Mouse (Mus musculus): ENCODE results near the gene Gm20388. TPM values are rescaled to one million over a fixed set of nuclear protein-coding genes. Genes with fewer than 3 reads are reported as not detected.

Gm20388 gene
- polyA plus RNA-seq, 1 experiment from 2014 or later: 47.1 TPM

- no peaks in the 10 kb centered on the region for H3K36me3 ChIP-seq (ENCODE audit: inconsistent target)
- peaks cover 95% of the 10 kb centered on the region for H3K79me2 ChIP-seq (ENCODE audit: inconsistent target)
- WGBS (ENCODE audit: missing documents): 100% methylated on average over 1 of the region's 1 CpGs
- no peak overlapping the region for H3K4me3 ChIP-seq (ENCODE audit: inconsistent target)
- no peak overlapping the region for H3K27ac ChIP-seq
Observed at GRCm38 (mm10) chr8:122935118-122935517, 3024.5 kb downstream of the Gm20388 start.

GRCm38 (mm10) chr8:122935912-122936311 is 3025.3 kb downstream of the Gm20388 start:
- Histone ChIP-seq H3K27ac (no peak overlapping the region), H3K79me2 (ENCODE audit: inconsistent target) (peaks cover 95% of the 10 kb centered on the region), H3K4me3 (ENCODE audit: inconsistent target) (no peak overlapping the region), H3K36me3 (ENCODE audit: inconsistent target) (no peaks in the 10 kb centered on the region)
- WGBS (ENCODE audit: missing documents): 100% methylated on average over 3 of the region's 3 CpGs

GRCm38 (mm10) chr8:122937545-122938053 is 3027.0 kb downstream of the Gm20388 start:
- Histone ChIP-seq H3K27ac (peak overlapping the region; percentile 28; the same call in 1 of the 2 replicates), H3K79me2 (ENCODE audit: inconsistent target) (peaks cover 95% of the 10 kb centered on the region), H3K36me3 (ENCODE audit: inconsistent target) (no peaks in the 10 kb centered on the region), H3K4me3 (ENCODE audit: inconsistent target) (no peak overlapping the region)
- 61% methylated on average over 2 of the region's 2 CpGs for WGBS (ENCODE audit: missing documents)

- no peak overlapping the region for H3K4me3 ChIP-seq (ENCODE audit: inconsistent target)
- no peaks in the 10 kb centered on the region for H3K36me3 ChIP-seq (ENCODE audit: inconsistent target)
- peak overlapping the region; percentile 28 for H3K27ac ChIP-seq
- WGBS (ENCODE audit: missing documents): 80% methylated on average over 3 of the region's 3 CpGs
- H3K79me2 ChIP-seq (ENCODE audit: inconsistent target): peaks cover 95% of the 10 kb centered on the region
Observed at GRCm38 (mm10) chr8:122938170-122938569, 3027.5 kb downstream of the Gm20388 start.

GRCm38 (mm10) chr8:122938591-122938990 is 3027.9 kb downstream of the Gm20388 start:
- Histone ChIP-seq H3K36me3 (ENCODE audit: inconsistent target) (no peaks in the 10 kb centered on the region), H3K27ac (peak overlapping the region; percentile 28; the same call in 1 of the 2 replicates), H3K79me2 (ENCODE audit: inconsistent target) (peaks cover 95% of the 10 kb centered on the region), H3K4me3 (ENCODE audit: inconsistent target) (no peak overlapping the region)
- WGBS (ENCODE audit: missing documents): 10% methylated on average over 4 of the region's 4 CpGs

- H3K79me2 ChIP-seq (ENCODE audit: inconsistent target): peaks cover 100% of the 10 kb centered on the region
- 72% methylated on average over 9 of the region's 9 CpGs for WGBS (ENCODE audit: missing documents)
- no peak overlapping the region for H3K27ac ChIP-seq
- H3K36me3 ChIP-seq (ENCODE audit: inconsistent target): no peaks in the 10 kb centered on the region
- no peak overlapping the region for H3K4me3 ChIP-seq (ENCODE audit: inconsistent target)
Observed at GRCm38 (mm10) chr8:122942803-122943713, 3032.4 kb downstream of the Gm20388 start.

GRCm38 (mm10) chr8:122945775-122946174 is 3035.1 kb downstream of the Gm20388 start:
- Histone ChIP-seq H3K4me3 (ENCODE audit: inconsistent target) (no peak overlapping the region), H3K36me3 (ENCODE audit: inconsistent target) (no peaks in the 10 kb centered on the region), H3K27ac (no peak overlapping the region), H3K79me2 (ENCODE audit: inconsistent target) (peaks cover 100% of the 10 kb centered on the region)
- WGBS (ENCODE audit: missing documents): 67% methylated on average over 2 of the region's 2 CpGs

GRCm38 (mm10) chr8:122949701-122950100 is 3039.1 kb downstream of the Gm20388 start:
- Histone ChIP-seq H3K79me2 (ENCODE audit: inconsistent target) (peaks cover 100% of the 10 kb centered on the region), H3K27ac (no peak overlapping the region), H3K36me3 (ENCODE audit: inconsistent target) (no peaks in the 10 kb centered on the region), H3K4me3 (ENCODE audit: inconsistent target) (no peak overlapping the region)
- WGBS (ENCODE audit: missing documents): 89% methylated on average over 5 of the region's 5 CpGs

GRCm38 (mm10) chr8:122951456-122951855 is 3040.8 kb downstream of the Gm20388 start:
- Histone ChIP-seq H3K79me2 (ENCODE audit: inconsistent target) (peaks cover 100% of the 10 kb centered on the region), H3K27ac (no peak overlapping the region), H3K36me3 (ENCODE audit: inconsistent target) (no peaks in the 10 kb centered on the region), H3K4me3 (ENCODE audit: inconsistent target) (no peak overlapping the region)
- WGBS (ENCODE audit: missing documents): 93% methylated on average over 5 of the region's 5 CpGs

- Histone ChIP-seq H3K4me3 (ENCODE audit: inconsistent target) (no peak overlapping the region), H3K27ac (no peak overlapping the region), H3K36me3 (ENCODE audit: inconsistent target) (no peaks in the 10 kb centered on the region), H3K79me2 (ENCODE audit: inconsistent target) (peaks cover 100% of the 10 kb centered on the region)
- 23% methylated on average over 6 of the region's 6 CpGs for WGBS (ENCODE audit: missing documents)
Observed at GRCm38 (mm10) chr8:122953028-122953427, 3042.4 kb downstream of the Gm20388 start.

- WGBS (ENCODE audit: missing documents): 71% methylated on average over 3 of the region's 3 CpGs
- Histone ChIP-seq H3K27ac (no peak overlapping the region), H3K36me3 (ENCODE audit: inconsistent target) (no peaks in the 10 kb centered on the region), H3K79me2 (ENCODE audit: inconsistent target) (peaks cover 100% of the 10 kb centered on the region), H3K4me3 (ENCODE audit: inconsistent target) (no peak overlapping the region)
Observed at GRCm38 (mm10) chr8:122954090-122954799, 3043.6 kb downstream of the Gm20388 start.

- Histone ChIP-seq H3K79me2 (ENCODE audit: inconsistent target) (peaks cover 100% of the 10 kb centered on the region), H3K4me3 (ENCODE audit: inconsistent target) (no peak overlapping the region), H3K27ac (no peak overlapping the region), H3K36me3 (ENCODE audit: inconsistent target) (no peaks in the 10 kb centered on the region)
Observed at GRCm38 (mm10) chr8:122955195-122955594, 3044.6 kb downstream of the Gm20388 start.

GRCm38 (mm10) chr8:122955997-122956396 is 3045.4 kb downstream of the Gm20388 start:
- Histone ChIP-seq H3K79me2 (ENCODE audit: inconsistent target) (peaks cover 100% of the 10 kb centered on the region), H3K27ac (no peak overlapping the region), H3K36me3 (ENCODE audit: inconsistent target) (no peaks in the 10 kb centered on the region), H3K4me3 (ENCODE audit: inconsistent target) (no peak overlapping the region)
- 97% methylated on average over 3 of the region's 3 CpGs for WGBS (ENCODE audit: missing documents)

- H3K36me3 ChIP-seq (ENCODE audit: inconsistent target): no peaks in the 10 kb centered on the region
- WGBS (ENCODE audit: missing documents): 96% methylated on average over 5 of the region's 5 CpGs
- no peak overlapping the region for H3K27ac ChIP-seq
- peaks cover 100% of the 10 kb centered on the region for H3K79me2 ChIP-seq (ENCODE audit: inconsistent target)
- H3K4me3 ChIP-seq (ENCODE audit: inconsistent target): no peak overlapping the region
Observed at GRCm38 (mm10) chr8:122960323-122960722, 3049.7 kb downstream of the Gm20388 start.

GRCm38 (mm10) chr8:122960932-122961331 is 3050.3 kb downstream of the Gm20388 start:
- Histone ChIP-seq H3K27ac (no peak overlapping the region), H3K79me2 (ENCODE audit: inconsistent target) (peaks cover 100% of the 10 kb centered on the region), H3K4me3 (ENCODE audit: inconsistent target) (no peak overlapping the region), H3K36me3 (ENCODE audit: inconsistent target) (no peaks in the 10 kb centered on the region)
- WGBS (ENCODE audit: missing documents): 27% methylated on average over 1 of the region's 1 CpGs

Measured in macrophage (primary cell).